Mouse (Mus musculus) gonadal fat pad, adult 2 months (tissue): Measurements from ENCODE around the gene Ppp1r14d. TPM values are rescaled to one million over a fixed set of nuclear protein-coding genes. Genes with fewer than 3 reads are reported as not detected.
A peak's percentile ranks its signal among the peaks of the same experiment; 100 is the strongest.

Experiments
- DNase-seq: peaks from one replicate; pipeline ENCODE4 v3.0.0-alpha.2; 2012; ENCODE audit warnings: low read depth
- polyA plus RNA-seq: library from polyadenylated mRNA; depleted of rRNA; stranded (reverse); fragments of >200 nt; gene quantifications from 2 replicates; pipeline ENCODE4 v1.2.3, GENCODE M21; 2012

Ppp1r14d gene
- polyA plus RNA-seq, 1 experiment: 1.2 TPM

GRCm38 (mm10) chr2:119237210-119237870 is 7.6 kb upstream of the Ppp1r14d start, which contains the start of gene Spint1:
Gene Spint1 (plus strand): TSS chr2:119237362.
- DNase-seq: no peak

- no peak for DNase-seq
These were observed 7.0 kb upstream of the Ppp1r14d start for GRCm38 (mm10) chr2:119236682-119237209.

- DNase-seq: no peak
These were observed 20.6 kb downstream of the Ppp1r14d start for GRCm38 (mm10) chr2:119209176-119209507.

DNA sequence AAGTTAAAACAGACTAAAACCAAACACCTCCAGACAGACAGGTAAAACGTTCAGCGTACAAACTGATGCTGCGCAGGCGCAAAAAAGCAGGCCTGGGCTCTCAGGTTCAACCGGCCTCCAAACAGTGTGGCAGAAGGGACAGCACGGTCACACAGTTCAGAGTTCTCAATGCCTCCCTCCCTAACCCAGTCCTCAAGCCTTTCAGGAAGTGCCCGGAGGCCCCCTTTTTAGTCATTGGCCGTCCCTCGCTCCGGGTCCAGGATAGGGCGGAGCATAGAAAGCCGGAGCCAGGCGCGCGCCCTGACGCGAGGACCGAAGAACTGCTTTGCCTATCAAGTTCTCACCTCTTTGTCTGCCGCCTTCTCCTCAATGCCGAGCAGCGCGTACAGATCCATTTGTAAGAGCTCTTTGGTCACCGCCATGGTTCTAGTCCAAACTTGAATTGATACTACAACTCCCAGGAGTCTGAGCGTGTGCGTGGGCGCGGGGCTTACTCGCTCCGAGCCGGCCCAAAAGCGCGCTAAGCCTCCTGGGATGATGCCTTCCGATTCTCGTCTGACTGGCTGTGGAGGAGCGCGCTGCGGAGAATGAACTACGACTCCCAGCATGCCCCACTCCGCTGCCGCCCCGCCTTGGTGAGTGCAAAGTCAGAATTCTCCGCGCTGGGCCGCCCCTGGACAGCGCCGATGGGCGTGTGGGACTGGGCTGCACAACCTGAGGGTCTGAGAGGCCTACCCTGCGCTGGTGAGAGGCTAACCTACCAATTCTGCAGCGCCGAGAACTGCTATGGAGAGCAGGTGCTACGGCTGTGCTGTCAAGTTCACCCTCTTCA is 21.1 kb downstream of the Ppp1r14d start, which contains the start of the genes Zfyve19 and Dnajc17:
Zfyve19 (plus strand) TSS at position 274 of the 832 bp plus-strand sequence.
Dnajc17 (minus strand) TSS at position 452 of the 832 bp plus-strand sequence.
- peak; percentile 75 for DNase-seq

GRCm38 (mm10) chr2:119207961-119208343 is 21.8 kb downstream of the Ppp1r14d start:
- DNase-seq: no peak

- no peak for DNase-seq
These were observed 25.7 kb downstream of the Ppp1r14d start for GRCm38 (mm10) chr2:119203871-119204460.

- DNase-seq: no peak
These were observed 26.7 kb downstream of the Ppp1r14d start for GRCm38 (mm10) chr2:119202914-119203453.

- DNase-seq: no peak
These were observed 30.8 kb downstream of the Ppp1r14d start for GRCm38 (mm10) chr2:119198934-119199333.

- no peak for DNase-seq
These were observed 31.7 kb downstream of the Ppp1r14d start for GRCm38 (mm10) chr2:119198049-119198448.

DNA sequence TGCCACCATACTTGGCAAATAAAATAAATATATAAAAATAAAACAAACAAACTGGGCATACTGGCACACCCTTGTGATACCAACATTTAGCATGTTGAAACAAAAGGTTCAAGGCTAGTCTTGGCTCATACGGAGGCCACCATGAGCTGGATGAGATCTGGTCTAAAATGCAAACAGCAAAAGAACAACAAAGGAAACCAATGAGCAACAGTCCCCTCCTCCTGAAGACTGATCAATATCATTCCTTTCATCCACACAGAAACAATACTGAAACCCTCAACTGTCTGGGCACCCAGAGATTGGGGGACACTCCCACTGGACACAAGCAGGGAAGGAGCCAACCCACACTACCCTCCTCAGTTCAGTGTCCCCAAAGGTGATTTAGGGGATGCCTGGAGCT is 32.2 kb downstream of the Ppp1r14d start:
- no peak for DNase-seq

DNA sequence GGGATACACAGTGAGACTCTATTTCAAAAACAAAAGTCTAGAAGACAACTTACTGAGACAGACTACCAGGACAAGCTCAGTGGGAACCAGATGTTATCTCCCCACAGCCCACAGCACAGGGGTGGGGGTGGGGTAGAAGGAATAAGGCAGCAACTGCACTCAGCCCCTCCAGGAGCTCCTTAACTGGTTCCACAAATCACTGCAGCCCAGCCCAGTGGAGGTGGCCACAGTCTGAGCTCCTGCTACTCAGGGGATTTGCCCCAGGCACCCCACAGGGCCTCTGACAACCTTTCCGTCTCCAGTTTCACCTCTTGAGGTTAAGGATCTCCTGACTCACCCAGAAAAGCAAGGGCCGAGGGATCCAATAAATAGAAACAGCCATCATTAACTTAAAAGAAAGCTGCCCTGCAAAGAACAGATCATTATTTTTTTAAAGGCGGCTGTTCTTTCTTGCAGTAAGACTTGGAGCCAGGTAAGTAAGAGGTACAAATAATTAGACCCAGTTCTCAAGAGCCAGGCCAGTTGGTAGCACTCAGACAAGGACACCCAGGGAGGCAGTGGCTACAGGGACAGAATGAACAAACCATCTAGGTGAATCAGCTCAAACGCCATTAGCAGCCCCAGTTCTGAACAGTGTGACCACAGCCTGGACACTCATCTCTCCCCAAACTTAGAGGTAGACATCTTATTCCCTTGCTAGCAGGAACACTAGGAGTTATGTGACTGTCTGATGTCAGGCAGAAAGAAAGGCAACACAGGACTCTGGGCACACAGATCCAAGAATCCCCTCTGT is 33.2 kb downstream of the Ppp1r14d start:
- DNase-seq: no peak

DNA sequence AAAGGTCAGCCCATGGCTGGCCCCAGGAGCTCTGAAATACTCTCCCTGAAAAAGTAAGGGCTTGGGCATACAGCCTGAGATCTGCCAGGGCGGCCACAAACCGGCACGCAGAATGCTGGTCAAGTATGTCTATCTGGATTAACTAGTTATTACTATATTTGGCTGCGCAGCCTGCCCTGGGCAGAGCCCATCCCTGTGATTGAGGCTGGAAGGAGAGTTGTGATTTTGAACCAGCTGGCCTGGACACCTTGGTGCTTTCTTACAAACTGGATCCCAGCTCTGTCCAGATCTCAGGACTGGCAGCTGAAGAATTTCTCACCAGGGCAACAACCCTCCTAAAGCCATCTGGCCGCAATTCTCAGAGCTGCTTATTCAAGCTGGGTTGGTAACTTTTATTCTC is 35.6 kb downstream of the Ppp1r14d start:
- no peak for DNase-seq

DNA sequence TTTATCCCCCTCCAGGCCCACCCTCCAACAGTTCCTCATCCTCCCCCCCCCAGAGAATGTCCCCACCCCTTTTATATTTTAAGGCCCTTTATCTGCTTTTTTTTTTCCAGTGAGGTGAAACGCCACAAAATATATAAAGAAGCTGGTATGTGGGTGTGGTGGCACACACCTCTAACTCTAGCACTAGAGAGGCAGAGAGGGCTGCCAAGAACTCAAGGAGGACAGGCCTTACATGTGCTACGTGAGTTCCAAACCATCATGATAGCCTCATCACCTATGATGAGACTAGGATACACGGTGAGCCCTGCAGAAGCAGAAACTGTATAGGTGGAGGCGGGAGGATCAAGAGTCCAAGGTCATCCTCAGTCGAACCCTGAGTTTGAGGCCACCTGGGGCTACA is 38.7 kb downstream of the Ppp1r14d start:
- no peak for DNase-seq

- DNase-seq: no peak
These were observed 40.5 kb downstream of the Ppp1r14d start for GRCm38 (mm10) chr2:119189029-119189710.

- DNase-seq: no peak
These were observed 46.8 kb downstream of the Ppp1r14d start for GRCm38 (mm10) chr2:119182914-119183313.

- DNase-seq: no peak
These were observed 52.2 kb downstream of the Ppp1r14d start for GRCm38 (mm10) chr2:119177384-119177939.

GRCm38 (mm10) chr2:119176761-119177160 is 52.9 kb downstream of the Ppp1r14d start:
- DNase-seq: no peak

- DNase-seq: no peak
These were observed 54.1 kb downstream of the Ppp1r14d start for GRCm38 (mm10) chr2:119175614-119176013.

GRCm38 (mm10) chr2:119174866-119175265 is 54.8 kb downstream of the Ppp1r14d start:
- DNase-seq: no peak

DNA sequence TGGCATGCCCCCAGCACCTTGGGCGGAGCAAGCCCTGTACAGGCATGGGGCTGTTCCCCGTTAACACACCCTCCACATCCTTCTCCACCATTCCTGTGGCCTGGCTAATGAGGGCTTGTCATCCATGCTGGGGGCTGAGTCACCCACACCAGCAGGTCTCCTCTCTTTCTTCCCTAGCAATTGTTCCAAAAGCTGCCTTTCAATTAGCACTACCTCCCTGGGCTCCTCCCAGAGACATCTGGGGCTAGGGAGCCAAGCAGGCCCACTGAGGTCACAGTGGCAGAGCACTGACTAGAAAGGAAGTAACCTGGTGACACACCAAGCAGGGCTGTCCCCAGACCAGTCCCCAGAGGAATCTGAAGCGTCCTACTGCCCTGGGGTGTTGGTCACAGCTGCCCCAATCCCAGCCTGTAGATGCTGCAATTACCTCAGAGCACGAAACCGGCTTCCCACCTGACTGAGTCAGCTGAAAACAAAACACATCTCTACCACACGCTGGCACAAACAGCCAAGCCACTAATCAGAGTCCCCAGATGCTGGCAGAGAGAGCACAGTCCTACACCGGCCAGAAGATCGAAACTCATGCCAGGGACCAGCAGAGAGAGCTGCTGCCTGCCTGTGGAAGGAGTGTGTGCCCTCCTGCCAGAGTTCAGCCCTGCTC is 55.6 kb downstream of the Ppp1r14d start, which contains the start of gene Gm14137:
Gm14137 (plus strand) TSS at position 519 of the 661 bp plus-strand sequence.
- no peak for DNase-seq
